In the genomic region with DNA sequence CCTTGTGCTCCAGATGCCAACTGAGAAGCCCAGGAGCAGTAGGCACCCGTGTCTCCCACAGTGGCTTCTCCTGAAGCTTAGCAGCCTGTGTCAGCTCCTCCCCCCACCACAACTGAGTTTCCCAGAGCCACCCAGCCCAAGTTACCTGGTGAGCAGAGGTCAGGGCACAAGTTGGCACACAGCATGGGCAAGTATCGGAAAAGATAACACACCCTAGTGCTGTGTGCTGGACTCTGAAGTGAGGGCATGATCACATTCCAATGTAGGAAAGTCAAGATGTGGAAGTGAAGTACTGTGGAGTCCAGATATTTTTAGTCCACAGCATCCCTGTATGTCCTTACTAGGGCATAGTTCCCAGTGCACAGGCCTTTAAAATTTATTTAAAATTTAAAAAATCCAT, we compare ENCODE assay signal across 21 mouse cellular contexts.
DNase-seq lines count a peak whose midpoint lies in the region; ATAC-seq lines count a peak whose summit lies in the region.
"Had no signal": no experiment of that assay in that cellular context is flagged by ENCODE, and none has a peak within 500 bp of the region (broad histone marks: within the 10 kb centered on the region; RNA-seq: fewer than 3 reads in every experiment).

No protein-coding gene starts in this region.

- H3K4me3 ChIP-seq in heart, embryonic 10.5 days = no peak overlapping the region
- no peak overlapping the region for H3K4me3 ChIP-seq in lung, embryonic 16.5 days (ENCODE audit: low read length)
- no peak overlapping the region for H3K4me3 ChIP-seq in heart, embryonic 14.5 days (ENCODE audit: control insufficient read depth in 1 of 2, insufficient read depth in 1 of 2, low read depth in 1 of 2, low read length in 2 of 2)
- H3K4me3 ChIP-seq: forebrain, embryonic 13.5 days; hindbrain, embryonic 13.5 days had no signal

- no peak for DNase-seq in heart, embryonic 10.5 days (ENCODE audit: low spot score)
- DNase-seq in heart, adult 8-10 months (ENCODE audit: low spot score) = no peak
- no peak for DNase-seq in lung, postnatal 4 days
- DNase-seq in heart, postnatal 10 days = peak; percentile 52 to 53
- DNase-seq in cerebellum, adult 18-20 months = no peak
- DNase-seq in left cerebral cortex, postnatal 10 days (ENCODE audit: extremely low spot score in 1 of 2, low spot score in 2 of 2) = no peak
- DNase-seq: adrenal gland, postnatal 14 days; cerebellum, adult 11-12 months; cerebellum, adult 9-11 months; cerebellum, postnatal 36 days; forebrain, postnatal 0 days; gastrocnemius, postnatal 14 days; kidney, adult 2 months had no signal

- 44% methylated on average over 2 of the region's 2 CpGs for WGBS in heart, embryonic 10.5 days
- 65% methylated on average over 2 of the region's 2 CpGs for WGBS in lung, embryonic 16.5 days
- 30% methylated on average over 2 of the region's 2 CpGs for WGBS in heart, embryonic 14.5 days

- no peak overlapping the region for H3K4me2 ChIP-seq in lung, embryonic 16.5 days (ENCODE audit: low read depth, low read length)
- H3K4me2 ChIP-seq in heart, embryonic 14.5 days (ENCODE audit: low read length) = peak overlapping the region; percentile 19; the same call in 1 of the 2 replicates
- H3K4me2 ChIP-seq: forebrain, embryonic 13.5 days; hindbrain, embryonic 13.5 days had no signal

- H3K27me3 ChIP-seq in heart, embryonic 10.5 days (ENCODE audit: insufficient read depth, poor library complexity, severe bottlenecking) = no peaks in the 10 kb centered on the region
- H3K27me3 ChIP-seq in lung, embryonic 16.5 days (ENCODE audit: control insufficient read depth, insufficient read depth, low read depth, low read length) = no peaks in the 10 kb centered on the region
- no peaks in the 10 kb centered on the region for H3K27me3 ChIP-seq in heart, embryonic 14.5 days (ENCODE audit: control insufficient read depth, insufficient read depth, low read length)
- H3K27me3 ChIP-seq: CH12.LX; forebrain, embryonic 13.5 days; hindbrain, embryonic 13.5 days; Patski had no signal

- intact Hi-C loops in heart, postnatal 10 days (cut with DNase I) = no loop called here
- intact Hi-C loops in left cerebral cortex, postnatal 10 days (cut with DNase I) = no loop called here

- H3K4me1 ChIP-seq in heart, embryonic 10.5 days = peaks cover 8% of the 10 kb centered on the region
- H3K4me1 ChIP-seq in lung, embryonic 16.5 days (replicated peaks; ENCODE audit: control insufficient read depth, insufficient read depth, low read length) = no peaks in the 10 kb centered on the region
- H3K4me1 ChIP-seq in heart, embryonic 14.5 days (ENCODE audit: control insufficient read depth in 2 of 2, insufficient read depth in 2 of 2, low read length in 2 of 2) = peaks cover 4 to 18% of the 10 kb centered on the region in 2 experiments; a peak in 3 of 4 replicates

- peak overlapping the region; percentile 87 for H3K27ac ChIP-seq in heart, embryonic 10.5 days
- H3K27ac ChIP-seq in lung, embryonic 16.5 days (ENCODE audit: low read length) = no peak overlapping the region
- peak overlapping the region; percentile 55 to 74 for H3K27ac ChIP-seq in heart, embryonic 14.5 days (replicated peaks in 1 of 2; ENCODE audit: control insufficient read depth in 1 of 2, insufficient read depth in 1 of 2, low read depth in 2 of 2, low read length in 2 of 2)
- H3K27ac ChIP-seq: forebrain, embryonic 13.5 days; hindbrain, embryonic 13.5 days had no signal

- H3K9ac ChIP-seq in lung, embryonic 16.5 days (ENCODE audit: low read length) = no peak overlapping the region
- H3K9ac ChIP-seq in heart, embryonic 14.5 days (ENCODE audit: low read length) = no peak overlapping the region
- H3K9ac ChIP-seq: forebrain, embryonic 13.5 days; forebrain, postnatal 0 days; hindbrain, embryonic 13.5 days had no signal

- H3K9me3 ChIP-seq in heart, embryonic 10.5 days = no peaks in the 10 kb centered on the region
- H3K9me3 ChIP-seq in lung, embryonic 16.5 days (ENCODE audit: control insufficient read depth, low read length) = no peaks in the 10 kb centered on the region
- H3K9me3 ChIP-seq in heart, embryonic 14.5 days (ENCODE audit: control insufficient read depth, low read length) = no peaks in the 10 kb centered on the region
- H3K9me3 ChIP-seq: forebrain, embryonic 13.5 days; hindbrain, embryonic 13.5 days had no signal

- H3K36me3 ChIP-seq in heart, embryonic 10.5 days = 0 out of 2 replicates have a peak, but pooled peaks cover 3% of the 10 kb centered on the region
- H3K36me3 ChIP-seq in lung, embryonic 16.5 days (ENCODE audit: control insufficient read depth, insufficient read depth, low read length) = no peaks in the 10 kb centered on the region
- H3K36me3 ChIP-seq in heart, embryonic 14.5 days (ENCODE audit: control insufficient read depth, insufficient read depth, low read length) = no peaks in the 10 kb centered on the region
- H3K36me3 ChIP-seq: hindbrain, embryonic 13.5 days had no signal

- 0 out of 2 replicates have a peak, but pooled peaks have one; percentile 49 for ATAC-seq in lung, embryonic 16.5 days (ENCODE audit: low read depth)
- peak; percentile 86 for ATAC-seq in heart, embryonic 14.5 days (ENCODE audit: insufficient number of reproducible peaks, insufficient read depth, low FRiP score, low read depth)
- ATAC-seq: activated CD4-positive, CD25-positive, alpha-beta regulatory T cell, adult 4 months; forebrain, embryonic 13.5 days; forebrain, postnatal 0 days; intestine, embryonic 16.5 days; Patski had no signal

Comparison
In these comparisons a context has a peak if more than half of its experiments do, and no peak if none do; other contexts are left out.
1. DNase-seq: peak in heart, postnatal 10 days (2 of 2); none in heart, embryonic 10.5 days (single experiment), heart, adult 8-10 months (single experiment), lung, postnatal 4 days (0 of 2), cerebellum, adult 18-20 months (0 of 2) and left cerebral cortex, postnatal 10 days (0 of 2).